8 mouse cellular contexts compared by ENCODE assay signal in the genomic region with DNA sequence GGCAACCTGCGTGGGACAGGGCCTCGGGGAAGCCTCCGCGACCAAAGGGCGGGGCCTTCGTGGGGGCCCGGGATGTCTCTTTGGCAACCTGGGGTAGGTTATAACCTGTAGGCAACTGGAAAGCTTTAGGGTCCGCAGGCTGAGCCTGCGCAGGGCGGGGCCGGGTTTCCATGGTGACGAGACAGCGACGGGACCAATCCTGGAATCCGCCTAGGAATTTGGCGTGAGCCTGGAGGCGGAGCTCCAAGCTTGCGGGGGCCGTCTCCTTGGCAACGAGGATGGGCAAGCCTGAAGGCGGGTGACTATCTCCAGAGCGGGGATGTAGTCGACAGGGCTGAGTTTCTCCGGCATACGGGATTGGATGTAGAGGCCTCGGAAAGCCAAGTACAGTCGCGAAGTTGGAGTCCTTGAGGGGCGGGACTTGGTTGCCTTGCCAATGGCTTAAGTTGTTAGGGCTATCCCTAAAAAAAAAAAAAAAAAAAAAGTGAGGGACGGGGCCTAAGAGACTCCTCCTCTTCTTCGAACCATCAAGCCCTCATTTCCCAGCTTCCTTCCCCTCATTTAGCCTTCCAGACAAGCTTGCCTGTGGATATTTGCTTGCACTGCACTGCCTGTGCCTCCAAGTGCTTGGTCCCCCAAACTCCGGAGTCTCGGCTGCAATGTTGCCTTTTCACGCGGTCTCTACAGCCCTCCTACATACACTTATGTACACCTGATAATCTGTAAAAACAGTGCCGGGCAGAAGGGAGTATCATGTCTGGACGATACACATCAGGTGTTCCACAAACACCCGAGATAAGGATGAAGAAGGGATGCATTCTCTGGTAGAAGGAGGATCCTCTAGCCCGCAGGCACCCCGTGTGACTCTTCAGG. TPM values are rescaled to one million over a fixed set of nuclear protein-coding genes. Genes with fewer than 3 reads are reported as not detected.
DNase-seq lines count a peak whose midpoint lies in the region; ATAC-seq lines count a peak whose summit lies in the region.

No protein-coding gene starts in this region.

- H3K9me3 ChIP-seq in hindbrain, embryonic 16.5 days (ENCODE audit: control insufficient read depth, low read length): no peaks in the 10 kb centered on the region

- peak; percentile 84 for DNase-seq in adipocyte (ENCODE audit: low spot score)
- peak; percentile 82 to 93 for DNase-seq in cerebellum, postnatal 4 days (ENCODE audit: low spot score in 2 of 2)
- DNase-seq in frontal cortex, postnatal 36 days (ENCODE audit: low spot score in 2 of 2): peak; percentile 93 to 97
- peak; percentile 97 for DNase-seq in left cerebral cortex, adult 18-20 months (ENCODE audit: low spot score in 2 of 2)
- peak; percentile 90 to 94 for DNase-seq in lung, postnatal 4 days
- peak; percentile 96 to 98 for DNase-seq in right cerebral cortex, adult 2 months (ENCODE audit: low spot score in 2 of 2)
- DNase-seq in yolk sac, embryonic 10.5 days (ENCODE audit: low spot score): peak; percentile 93

- peak overlapping the region; percentile 93 for H3K27ac ChIP-seq in hindbrain, embryonic 16.5 days (ENCODE audit: low read depth, low read length)

- peak overlapping the region; percentile 97 for H3K9ac ChIP-seq in hindbrain, embryonic 16.5 days (ENCODE audit: low read depth, low read length)

- peak overlapping the region; percentile 94 for H3K4me2 ChIP-seq in hindbrain, embryonic 16.5 days (ENCODE audit: low read length)

- WGBS in hindbrain, embryonic 16.5 days: 10% methylated on average over 38 of the region's 40 CpGs

- peaks cover 34% of the 10 kb centered on the region for H3K4me1 ChIP-seq in hindbrain, embryonic 16.5 days (ENCODE audit: control insufficient read depth, insufficient read depth, low read depth, low read length)

- H3K36me3 ChIP-seq in hindbrain, embryonic 16.5 days (ENCODE audit: control insufficient read depth, insufficient read depth, low read length): no peaks in the 10 kb centered on the region

- no peaks in the 10 kb centered on the region for H3K27me3 ChIP-seq in hindbrain, embryonic 16.5 days (replicated peaks; ENCODE audit: control insufficient read depth, insufficient read depth, low read length)

- ATAC-seq in hindbrain, embryonic 16.5 days: peak; percentile 87

- H3K4me3 ChIP-seq in hindbrain, embryonic 16.5 days (ENCODE audit: low read length): peak overlapping the region; percentile 99

RNA-seq across cellular contexts. Expression of a gene that starts 0.9 kb away (rescaled TPM):
- 74.2 and 101 TPM in 2 replicates for polyA plus RNA-seq in hindbrain, embryonic 16.5 days (2015; fragmentation: Nextera tagmentation; extraction: Ambion mirVana)
- total RNA-seq in left cerebral cortex, adult 18-20 months (2021): 10 to 100 TPM; 86.7 to 98.4 TPM

RNA-seq across cellular contexts. Expression of a gene that starts 9.5 kb away (rescaled TPM):
- 2.6 and 3.0 TPM in 2 replicates for polyA plus RNA-seq in hindbrain, embryonic 16.5 days (2015; fragmentation: Nextera tagmentation; extraction: Ambion mirVana)
- total RNA-seq in left cerebral cortex, adult 18-20 months (2021): 1 to 10 TPM; 2.7 to 3.2 TPM

RNA-seq across cellular contexts. Expression of a gene that starts 12.7 kb away (rescaled TPM):
- 1.9 and 3.1 TPM in 2 replicates for polyA plus RNA-seq in hindbrain, embryonic 16.5 days (2015; fragmentation: Nextera tagmentation; extraction: Ambion mirVana)
- 1 to 10 TPM; 4.3 to 5.6 TPM for total RNA-seq in left cerebral cortex, adult 18-20 months (2021)

RNA-seq across cellular contexts. Expression of a gene that starts 21.2 kb away (rescaled TPM):
- 37.1 and 50.6 TPM in 2 replicates for polyA plus RNA-seq in hindbrain, embryonic 16.5 days (2015; fragmentation: Nextera tagmentation; extraction: Ambion mirVana)
- total RNA-seq in left cerebral cortex, adult 18-20 months (2021): 10 to 100 TPM; 50.6 to 55.3 TPM

RNA-seq across cellular contexts. Expression of a gene that starts 23.2 kb away (rescaled TPM):
- 0.31 TPM in 1 of 2 replicates, not detected in the other for polyA plus RNA-seq in hindbrain, embryonic 16.5 days (2015; fragmentation: Nextera tagmentation; extraction: Ambion mirVana)
- total RNA-seq in left cerebral cortex, adult 18-20 months (2021): under 1 TPM; 0.63 to 0.72 TPM

Comparison
In these comparisons a context has a peak if more than half of its experiments do, and no peak if none do; other contexts are left out.
1. Peak in every context shown above with its lines: DNase-seq, ATAC-seq, H3K4me3 ChIP-seq and H3K27ac ChIP-seq.